Mouse (Mus musculus) retina, postnatal 1 day (tissue): ENCODE results near the gene Map3k20.
A peak's percentile ranks its signal among the peaks of the same experiment; 100 is the strongest.

Experiments used
- DNase-seq: peaks from one replicate; pipeline ENCODE4 v3.0.0-alpha.2; 2012

Map3k20 gene

DNA sequence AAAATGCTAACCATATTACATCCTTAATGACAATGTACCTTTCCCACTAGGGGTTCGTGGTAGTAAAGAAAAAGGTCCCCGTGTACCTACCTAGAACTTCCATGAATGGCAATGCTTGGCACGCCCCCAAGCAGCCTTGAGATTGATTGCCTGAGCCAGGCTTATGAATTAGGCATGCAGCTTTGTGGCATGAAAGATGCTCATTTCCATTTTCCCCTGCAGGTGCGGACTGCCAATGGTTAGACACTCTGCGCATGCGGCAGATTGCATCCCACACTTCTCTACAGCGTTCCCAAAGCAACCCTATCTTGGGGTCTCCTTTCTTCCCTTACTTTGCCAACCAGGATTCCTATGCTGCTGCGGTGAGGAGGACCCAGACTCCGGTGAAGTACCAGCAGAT, 155.6 kb downstream of the Map3k20 start:
- DNase-seq, result no peak

GRCm38 (mm10) chr2:72442825-72443224, 157.4 kb downstream of the Map3k20 start:
- no peak for DNase-seq

GRCm38 (mm10) chr2:72443960-72444359, 158.5 kb downstream of the Map3k20 start:
- no peak for DNase-seq

DNA sequence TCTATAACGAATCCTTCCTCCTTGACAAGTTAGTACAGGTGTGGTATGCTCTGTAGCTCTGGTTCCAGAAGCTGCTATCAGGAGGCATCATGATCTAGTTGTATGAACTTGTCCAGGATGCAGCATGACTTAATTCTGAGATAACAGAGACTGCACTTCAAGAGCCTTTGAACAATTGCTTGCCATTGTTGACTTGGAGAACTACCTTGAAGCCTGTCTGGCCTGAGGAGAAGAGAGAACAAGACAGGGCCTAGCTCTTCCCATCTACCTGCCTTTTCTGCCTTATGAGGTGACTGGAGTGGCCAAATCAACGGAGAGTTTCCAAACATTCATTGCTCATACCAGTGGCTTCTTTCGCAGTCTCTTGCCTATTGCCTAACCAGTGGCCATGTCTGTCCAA, 160.7 kb downstream of the Map3k20 start:
- DNase-seq, result no peak

GRCm38 (mm10) chr2:72446615-72447014, 161.2 kb downstream of the Map3k20 start:
- no peak for DNase-seq

GRCm38 (mm10) chr2:72453563-72453962, 168.1 kb downstream of the Map3k20 start:
- no peak for DNase-seq

DNA sequence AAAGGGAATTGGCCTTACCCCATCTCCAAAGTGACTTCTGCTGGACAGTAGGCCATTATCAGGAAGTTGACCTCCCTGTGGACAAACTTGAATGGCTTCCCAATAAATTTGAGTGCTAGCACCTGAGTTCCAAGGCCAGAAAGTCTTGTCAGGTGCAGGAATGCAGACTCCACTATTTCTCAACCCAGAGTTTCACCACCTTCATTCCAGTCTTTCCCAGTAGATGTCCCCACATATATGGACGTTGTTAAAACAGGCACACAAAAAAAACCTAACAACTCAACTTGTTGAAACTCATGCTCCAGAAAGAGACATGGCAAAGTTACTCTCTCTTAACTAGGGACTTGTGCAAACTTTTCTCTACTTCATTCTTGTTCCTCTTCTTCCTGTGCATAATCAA, 170.8 kb downstream of the Map3k20 start:
- DNase-seq, result no peak

GRCm38 (mm10) chr2:72464376-72465014, 179.1 kb downstream of the Map3k20 start:
- no peak for DNase-seq

GRCm38 (mm10) chr2:72467604-72468003, 182.2 kb downstream of the Map3k20 start:
- DNase-seq, result no peak

DNA sequence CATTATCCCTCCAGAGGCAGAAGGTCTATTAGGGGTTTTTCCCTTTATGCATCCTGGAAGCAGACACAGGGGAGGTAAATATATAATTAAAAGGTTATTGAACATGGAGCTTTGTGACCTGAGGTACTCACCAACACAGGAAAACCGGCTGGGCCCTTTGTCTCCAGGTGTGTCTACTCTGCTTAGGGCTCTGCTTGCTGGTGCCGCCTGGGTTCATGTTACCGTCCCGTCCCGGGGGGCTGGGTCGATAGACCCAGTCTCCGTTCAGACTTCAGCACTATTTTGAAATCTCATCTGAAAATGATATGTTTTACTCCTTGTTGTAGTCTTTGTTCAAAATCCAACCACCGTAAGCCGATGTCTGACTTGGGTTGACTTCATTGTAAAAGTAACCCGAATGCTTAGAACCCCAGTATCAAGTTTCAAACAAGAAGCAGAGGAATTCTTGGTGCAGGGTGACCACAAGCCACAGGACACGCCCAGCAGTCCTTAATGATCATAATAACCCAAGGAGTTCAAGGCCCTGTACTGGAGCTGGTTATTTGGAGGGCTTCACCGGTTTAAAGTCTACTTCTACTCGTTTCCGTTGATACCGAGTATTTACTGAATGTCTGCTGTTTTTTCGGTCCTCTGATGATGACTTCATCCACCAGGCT, 186.1 kb downstream of the Map3k20 start:
- DNase-seq, result no peak

DNA sequence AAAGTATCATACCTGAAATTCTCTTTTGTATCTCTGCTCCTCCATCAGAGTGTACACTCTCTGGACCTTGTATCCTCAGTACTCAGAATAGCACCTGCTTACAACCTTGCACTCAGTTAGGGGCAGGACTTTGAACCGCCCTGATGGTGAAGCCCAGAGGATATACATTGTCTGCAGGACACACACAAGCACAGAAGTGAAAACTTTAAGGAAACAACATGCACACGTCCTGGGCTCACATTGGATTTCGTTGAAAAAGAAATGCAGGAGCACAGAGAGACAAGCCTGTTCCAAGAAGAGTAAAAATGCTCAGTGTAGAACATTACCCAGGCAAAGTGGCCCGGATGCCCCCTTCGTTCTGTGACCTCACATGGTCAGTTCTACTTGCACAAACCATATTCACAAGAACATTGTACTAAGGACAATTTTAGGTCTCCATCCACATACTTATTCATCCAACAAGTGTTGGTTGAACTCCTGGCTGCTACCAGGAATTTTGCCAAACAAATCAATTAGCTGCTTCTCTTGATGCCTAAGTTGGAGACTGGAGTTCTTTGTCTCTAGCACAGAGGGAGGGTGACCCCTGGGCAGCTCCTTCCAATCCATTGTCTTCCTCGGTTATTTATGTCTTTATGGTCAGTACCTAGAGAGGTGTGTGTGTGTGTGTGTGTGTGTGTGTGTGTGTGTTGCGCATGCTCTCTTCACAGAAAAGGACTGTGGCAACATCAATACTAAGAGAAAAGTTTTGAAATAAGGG, 189.3 kb downstream of the Map3k20 start:
- DNase-seq, result peak; percentile 82

DNA sequence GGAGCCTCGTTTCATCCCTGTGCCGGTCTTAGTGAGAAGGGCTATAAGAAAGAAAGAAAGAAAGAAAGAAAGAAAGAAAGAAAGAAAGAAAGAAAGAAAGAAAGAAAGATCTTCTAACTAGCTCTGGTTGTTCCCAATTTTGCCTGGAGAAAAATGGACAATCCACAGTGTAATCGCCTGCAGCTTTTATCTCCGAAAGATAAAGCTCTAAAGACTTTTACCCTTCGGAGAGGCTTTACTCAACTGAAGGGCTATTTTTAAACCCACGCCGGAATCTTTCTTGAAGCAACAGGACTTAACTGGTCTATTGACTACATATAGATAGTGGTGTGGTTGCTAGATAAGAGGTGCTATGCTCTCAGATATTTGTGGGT, 190.0 kb downstream of the Map3k20 start:
- no peak for DNase-seq

GRCm38 (mm10) chr2:72475797-72476485, 190.5 kb downstream of the Map3k20 start, which contains the start of gene Cdca7:
TSS of gene Cdca7 (plus strand) at chr2:72476159.
- peak; percentile 90 for DNase-seq

DNA sequence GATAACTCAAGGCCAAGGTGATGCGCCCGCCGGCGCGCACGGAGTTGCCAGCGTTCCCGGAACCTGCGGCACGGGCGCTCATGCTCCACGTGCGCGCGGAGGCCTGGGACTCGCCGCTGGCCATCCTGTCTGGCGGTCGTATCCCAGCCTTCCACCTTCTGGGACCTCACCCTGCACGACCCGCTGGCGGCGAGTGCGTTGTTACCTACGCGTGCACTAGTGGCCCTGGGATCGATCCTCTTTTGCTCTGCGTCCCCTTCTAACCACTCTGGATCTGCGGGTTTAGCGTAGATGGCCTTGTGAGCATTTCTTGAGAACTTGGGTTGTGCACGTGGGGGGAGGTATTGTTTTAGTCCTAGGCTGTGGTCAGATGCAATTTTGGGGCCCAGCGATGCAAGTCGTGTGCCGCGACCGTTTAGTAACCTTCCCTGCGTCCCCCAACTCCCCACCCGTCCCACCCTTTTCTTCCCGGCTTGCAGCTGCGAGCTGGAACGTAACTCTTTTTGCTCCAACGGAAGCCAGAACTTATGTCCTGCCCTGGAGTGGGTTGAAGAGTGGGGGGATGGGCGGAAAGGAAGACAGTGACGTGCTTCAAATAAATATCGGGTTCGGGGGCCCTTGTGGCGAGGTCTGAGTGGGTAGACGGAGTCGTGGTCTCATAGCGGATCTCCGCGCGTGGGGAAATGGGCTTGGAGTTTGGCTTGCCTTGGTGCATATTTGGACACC, 191.2 kb downstream of the Map3k20 start:
- peak; percentile 66 for DNase-seq

- no peak for DNase-seq
These were observed 191.8 kb downstream of the Map3k20 start for GRCm38 (mm10) chr2:72477221-72477620.

DNA sequence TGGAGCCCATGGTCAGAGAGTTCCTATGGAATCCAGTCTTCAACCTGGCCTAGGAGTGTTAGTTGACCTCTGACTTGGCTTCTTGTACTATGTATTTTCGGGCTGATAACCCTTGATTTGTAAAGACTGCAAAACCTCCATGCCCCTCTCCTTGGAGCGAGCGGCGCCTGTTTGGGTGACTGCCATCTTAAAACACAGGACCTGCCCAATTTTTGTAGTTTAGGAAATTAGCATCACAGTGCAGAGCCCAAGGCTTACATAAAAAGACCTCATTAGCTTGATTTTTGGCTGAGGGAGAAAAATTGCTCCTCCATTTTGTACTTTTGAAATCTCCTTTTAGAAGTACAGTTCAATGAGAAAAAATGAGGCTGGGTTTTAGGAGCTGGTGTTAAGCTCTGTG, 192.7 kb downstream of the Map3k20 start:
- no peak for DNase-seq

GRCm38 (mm10) chr2:72478921-72479320, 193.5 kb downstream of the Map3k20 start:
- no peak for DNase-seq

DNA sequence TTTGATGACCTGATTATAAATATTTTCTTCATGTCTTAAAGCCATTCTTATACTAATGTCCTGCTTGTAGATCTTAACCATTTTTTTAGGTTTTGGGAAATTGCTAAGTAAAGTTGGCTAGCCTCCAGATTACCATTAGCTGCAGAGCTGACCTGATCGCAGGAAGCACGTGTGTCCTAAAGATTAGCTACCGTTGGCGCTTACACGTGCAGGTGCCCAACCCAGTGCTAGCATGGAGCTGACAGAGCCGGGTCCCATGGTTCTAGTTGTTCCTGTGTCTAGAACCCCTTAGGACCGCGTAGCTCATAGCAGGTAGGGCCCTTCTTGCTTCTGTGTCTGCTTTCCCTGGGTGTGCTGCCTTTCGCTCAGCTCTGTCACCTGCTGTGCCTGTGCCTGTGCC, 194.4 kb downstream of the Map3k20 start:
- no peak for DNase-seq

DNA sequence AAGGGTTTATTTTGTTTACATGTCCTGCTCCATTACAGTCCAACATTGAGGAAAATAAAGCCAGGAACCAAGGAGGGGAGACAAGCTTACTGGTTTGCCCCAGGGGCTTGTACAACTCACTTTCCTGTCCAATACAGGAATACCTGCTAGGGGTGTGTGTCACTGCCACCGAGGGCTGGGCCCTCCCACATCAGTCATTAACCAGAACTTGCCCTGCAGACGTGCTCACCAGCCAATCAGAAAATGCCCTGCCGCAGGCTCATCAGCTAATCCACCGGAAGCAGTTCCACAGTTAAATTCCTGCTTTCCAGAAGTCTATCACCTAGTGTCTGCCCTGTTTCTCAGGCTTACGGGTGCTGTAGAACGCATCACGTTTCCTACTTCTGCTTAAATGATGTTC, 206.2 kb downstream of the Map3k20 start:
- no peak for DNase-seq
